Mouse (Mus musculus): ENCODE results near the gene Spag4. TPM values are rescaled to one million over a fixed set of nuclear protein-coding genes. Genes with fewer than 3 reads are reported as not detected.

Spag4 gene
- total RNA-seq (2023; ENCODE audit: inconsistent age): 4.1 to 6.1 TPM (median 5.5 TPM) in 4 replicates

DNA sequence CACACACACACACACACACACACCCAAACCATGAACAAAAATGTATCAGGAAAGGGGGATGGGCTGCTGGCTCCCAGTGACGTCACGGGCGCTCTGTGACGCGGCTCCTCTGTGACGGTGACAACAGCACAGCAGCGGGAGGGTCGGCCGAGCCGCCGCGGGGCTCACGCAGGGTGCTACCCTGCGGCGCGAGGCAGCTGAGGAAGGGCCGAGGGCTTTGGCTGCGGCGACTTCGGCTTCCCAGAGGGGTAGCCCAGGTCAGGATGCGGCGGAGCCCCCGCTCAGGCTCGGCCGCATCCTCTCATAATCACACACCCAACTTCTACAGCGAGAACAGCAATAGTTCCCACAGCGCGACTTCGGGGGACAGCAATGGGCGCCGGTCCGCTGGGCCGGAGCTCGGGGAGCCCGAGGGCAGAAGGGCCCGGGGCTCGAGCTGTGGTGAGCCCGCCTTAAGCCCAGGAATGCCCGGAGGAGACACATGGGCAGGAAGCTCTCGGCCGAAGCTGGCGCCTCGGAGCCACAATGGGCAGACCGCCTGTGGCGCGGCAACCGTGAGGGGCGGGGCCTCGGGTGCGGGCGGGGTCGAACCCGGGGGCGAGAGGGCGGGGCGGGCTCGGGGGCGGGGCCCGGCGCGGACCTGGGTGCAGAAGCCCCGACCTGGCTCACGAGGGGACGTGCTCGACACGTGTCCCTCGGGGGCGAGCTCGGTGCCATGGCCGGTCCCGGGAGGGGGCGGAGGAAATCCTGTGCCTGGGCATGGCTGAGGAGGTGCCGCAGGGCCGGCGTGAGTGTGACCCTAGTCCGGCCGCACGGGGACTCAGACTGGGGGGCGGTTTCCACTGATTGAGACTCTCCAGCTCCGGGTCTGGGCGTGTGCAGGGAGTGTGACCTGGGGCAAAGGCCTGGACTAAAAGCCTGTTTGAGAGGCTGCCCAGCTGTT lies at the start of gene Spag4:
Gene Spag4, plus strand, starts transcription at position 77 of the 943 bp plus-strand sequence.

GRCm38 (mm10) chr2:156052816-156053215 lies 12.2 kb upstream of the Spag4 start, which contains the start of gene Fer1l4:
TSS of gene Fer1l4 (minus strand) at chr2:156052947.

GRCm38 (mm10) chr2:156111358-156112079 lies 46.5 kb downstream of the Spag4 start, which contains the start of the genes Cpne1 and Rbm12:
TSS of gene Cpne1 (minus strand) at chr2:156111965.
TSS of gene Rbm12 (minus strand) at chr2:156111978.

Other genes with a start within 250 kb of the Spag4 start
- 23.6 to 27.8 TPM (median 24.7 TPM) in 4 replicates for gene BC029722, start 245.7 kb upstream of the Spag4 start, total RNA-seq (2023; ENCODE audit: inconsistent age)
- 87.8 to 99.3 TPM (median 93.3 TPM) in 4 replicates for gene Eif6, start 238.2 kb upstream of the Spag4 start, total RNA-seq (2023; ENCODE audit: inconsistent age)
- 0.15 to 0.33 TPM (median 0.26 TPM) in 3 of 4 replicates, not detected in the other for gene Fam83c, start 230.3 kb upstream of the Spag4 start, total RNA-seq (2023; ENCODE audit: inconsistent age)
- 27.6 to 43.5 TPM (median 29.5 TPM) in 4 replicates for gene Uqcc1, start 134.9 kb upstream of the Spag4 start, total RNA-seq (2023; ENCODE audit: inconsistent age)
- not detected in 4 replicates for gene Gm15557, start 124.4 kb upstream of the Spag4 start, total RNA-seq (2023; ENCODE audit: inconsistent age)
- not detected in 4 replicates for gene Gdf5, start 119.8 kb upstream of the Spag4 start, total RNA-seq (2023; ENCODE audit: inconsistent age)
- gene Cep250, start 108.7 kb upstream of the Spag4 start, total RNA-seq (2023; ENCODE audit: inconsistent age): 58.5 to 67.9 TPM (median 59.6 TPM) in 4 replicates
- gene 6430550D23Rik, start 57.2 kb upstream of the Spag4 start, total RNA-seq (2023; ENCODE audit: inconsistent age): 1.2 to 4.4 TPM (median 2.7 TPM) in 4 replicates
- gene Ergic3, start 57.1 kb upstream of the Spag4 start, total RNA-seq (2023; ENCODE audit: inconsistent age): 76.6 to 107 TPM (median 94.4 TPM) in 4 replicates
- gene Fer1l4, start 12.2 kb upstream of the Spag4 start, total RNA-seq (2023; ENCODE audit: inconsistent age): not detected in 4 replicates
- 67.7 to 73.9 TPM (median 69.2 TPM) in 4 replicates for gene Cpne1, start 46.8 kb downstream of the Spag4 start, total RNA-seq (2023; ENCODE audit: inconsistent age)
- gene Rbm12, start 46.8 kb downstream of the Spag4 start, total RNA-seq (2023; ENCODE audit: inconsistent age): 32.6 to 46.3 TPM (median 39.9 TPM) in 4 replicates
- gene Gm28036, start 61.9 kb downstream of the Spag4 start, total RNA-seq (2023; ENCODE audit: inconsistent age): 22.4 to 30.4 TPM (median 27.6 TPM) in 4 replicates
- 64.5 to 98.8 TPM (median 79.6 TPM) in 4 replicates for gene Romo1, start 78.9 kb downstream of the Spag4 start, total RNA-seq (2023; ENCODE audit: inconsistent age)
- 27.9 to 40.3 TPM (median 31.3 TPM) in 4 replicates for gene Nfs1, start 79.0 kb downstream of the Spag4 start, total RNA-seq (2023; ENCODE audit: inconsistent age)
- 1,825 to 2,022 TPM (median 1,985 TPM) in 4 replicates for gene Rbm39, start 115.1 kb downstream of the Spag4 start, total RNA-seq (2023; ENCODE audit: inconsistent age)
- gene Phf20, start 131.3 kb downstream of the Spag4 start, total RNA-seq (2023; ENCODE audit: inconsistent age): 55.5 to 89.6 TPM (median 69.9 TPM) in 4 replicates
- gene Cnbd2, start 247.1 kb downstream of the Spag4 start, total RNA-seq (2023; ENCODE audit: inconsistent age): 5.8 to 14.2 TPM (median 10.8 TPM) in 4 replicates
- 123 to 151 TPM (median 142 TPM) in 4 replicates for gene Scand1, start 247.5 kb downstream of the Spag4 start, total RNA-seq (2023; ENCODE audit: inconsistent age)

Measured in B cell, adult (primary cell).